Mouse (Mus musculus) adrenal gland (tissue): Measurements from ENCODE around the gene Efl1.

Experiments
- intact Hi-C: fragments of 180-260 bp; cut with DNase I; formaldehyde crosslinking; loops from one replicate; pipeline ENCODE4 v1.15.1; 2025
- long read RNA-seq, 2 experiments: library from polyadenylated mRNA; unstranded; transcript quantifications; one replicate each; pipeline ENCODE4 v2.0.0; 2020; ENCODE audit warnings: borderline replicate concordance in 1 of 2; ENCODE audit not compliant: insufficient replicate concordance in 1 of 2

Efl1 gene
- long read RNA-seq, experiment 1, partial matches to known transcripts: 4 of 10 reads
- long read RNA-seq, experiment 1, other reads (novel, unspliced or antisense): 4 of 10 reads
- long read RNA-seq, experiment 2, partial matches to known transcripts: 3 of 7 reads
- long read RNA-seq, experiment 2, other reads (novel, unspliced or antisense): 4 of 7 reads

DNA sequence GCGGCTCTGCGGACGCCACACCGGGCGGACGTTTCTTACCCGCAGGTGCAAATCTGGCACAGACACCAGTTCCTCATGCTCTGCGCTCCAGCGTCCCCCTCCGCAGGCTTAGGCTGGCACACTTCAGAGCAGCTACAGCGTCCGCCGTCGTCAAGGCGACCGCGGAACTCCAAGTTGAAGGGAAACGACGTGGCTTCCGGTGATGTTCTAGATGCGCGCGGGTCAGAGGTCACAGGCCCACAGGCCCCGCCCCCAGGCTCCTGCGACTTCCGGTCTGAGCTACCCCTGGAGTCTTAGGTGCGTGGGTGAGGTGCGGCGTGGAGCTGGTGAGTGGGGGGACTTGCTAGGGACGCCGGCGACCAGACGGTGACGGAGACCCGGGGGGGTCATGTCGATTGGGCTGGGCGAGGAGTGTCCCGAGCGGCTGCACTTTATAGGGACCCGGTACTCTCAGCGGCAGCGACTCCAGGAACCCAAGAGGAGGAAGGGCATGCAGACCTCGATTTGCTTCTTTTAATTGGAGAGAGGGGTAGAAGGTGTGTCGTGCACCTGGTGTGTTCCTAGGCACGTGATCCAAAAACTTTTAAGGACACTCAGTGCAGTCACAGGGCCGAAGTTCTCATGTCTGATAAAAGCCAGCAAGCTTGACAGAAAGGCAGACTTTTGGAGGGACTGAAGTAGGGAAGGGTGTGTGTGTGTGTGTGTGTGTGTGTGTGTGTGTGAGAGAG lies at the start of gene Efl1, which contains the start of gene Saxo2:
Gene Efl1 (plus strand): TSS at position 262 of the 728 bp plus-strand sequence.
Gene Saxo2 (minus strand): TSS at position 176 of the 728 bp plus-strand sequence.
- intact Hi-C loops: no loop called here

DNA sequence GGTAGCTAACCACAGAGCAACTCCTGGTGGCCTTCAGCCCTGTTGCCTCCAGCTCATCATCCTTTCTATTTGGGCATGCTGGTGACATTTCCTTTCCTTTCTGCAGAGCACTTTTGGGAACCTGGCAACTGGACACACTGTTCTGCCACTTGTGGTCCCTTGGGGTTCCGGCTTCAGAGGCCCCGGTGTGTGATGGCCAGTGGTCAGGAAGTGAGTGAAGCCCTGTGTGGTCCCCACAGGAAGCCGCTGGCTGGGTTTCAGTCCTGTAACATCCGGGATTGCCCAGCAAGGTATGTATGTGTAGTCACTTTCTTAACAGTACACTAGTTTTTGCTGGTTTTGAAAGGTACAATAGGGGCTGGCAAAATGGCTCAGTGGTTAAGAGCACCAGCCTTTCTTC lies 46.4 kb upstream of the Efl1 start:
- intact Hi-C loops: no loop called here

DNA sequence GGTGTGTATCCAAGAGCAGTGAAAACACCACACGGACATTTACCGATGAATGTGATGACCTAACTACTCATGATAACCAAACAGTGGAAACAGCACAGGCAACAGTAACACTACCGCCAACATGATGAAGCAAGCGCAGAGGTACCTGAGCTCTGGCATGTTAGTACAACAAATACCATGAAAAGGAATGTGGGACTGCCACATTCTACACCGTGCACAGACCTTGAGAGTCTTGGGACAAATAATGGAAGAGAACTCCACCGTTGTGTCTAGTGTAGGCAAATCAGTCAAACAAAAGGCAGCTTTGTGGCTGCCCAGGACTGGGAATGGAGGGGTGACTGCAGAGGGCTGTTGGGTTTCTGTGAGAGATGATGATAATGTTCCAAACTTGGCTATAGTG lies 43.0 kb upstream of the Efl1 start:
- intact Hi-C loops: no loop called here

DNA sequence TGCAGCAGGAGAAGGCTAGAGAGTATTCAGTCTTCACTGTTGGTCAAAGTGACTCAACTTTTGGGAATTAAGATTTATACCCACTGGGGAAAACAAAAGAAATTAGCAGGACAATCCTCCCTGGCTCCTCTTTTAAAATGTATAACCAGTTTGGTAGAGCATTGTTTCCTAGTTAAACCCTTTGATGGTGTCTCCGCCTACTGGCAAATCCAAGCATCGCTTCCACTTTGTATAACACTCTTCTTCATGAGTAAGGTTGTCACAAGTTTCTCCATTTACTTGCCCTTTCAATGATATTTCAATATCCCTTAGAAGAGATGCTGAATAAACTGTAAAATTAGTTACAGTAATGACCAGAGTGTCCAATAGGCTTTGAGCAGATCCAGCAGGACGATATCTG lies 38.8 kb upstream of the Efl1 start:
- intact Hi-C loops: no loop called here

DNA sequence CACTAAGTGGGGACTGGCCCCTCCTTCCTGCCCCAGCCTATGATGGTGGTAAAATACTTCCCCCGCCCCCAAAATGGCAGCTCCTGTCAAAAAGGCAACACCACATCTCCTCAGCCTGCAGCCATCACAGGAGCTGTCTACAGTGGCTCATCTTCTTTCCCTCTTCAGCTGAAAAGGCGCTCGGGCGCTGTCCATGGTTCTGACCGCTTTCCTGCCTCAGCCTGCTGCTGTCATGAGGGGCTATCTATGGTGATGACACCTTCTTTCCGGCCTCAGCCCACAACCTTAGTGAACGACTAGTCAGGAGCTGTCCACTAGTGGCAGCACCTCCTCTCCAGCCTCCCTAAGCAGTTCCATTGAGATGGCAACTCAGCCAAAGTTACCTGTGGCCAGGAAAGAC lies 23.1 kb upstream of the Efl1 start:
- intact Hi-C loops: no loop called here

DNA sequence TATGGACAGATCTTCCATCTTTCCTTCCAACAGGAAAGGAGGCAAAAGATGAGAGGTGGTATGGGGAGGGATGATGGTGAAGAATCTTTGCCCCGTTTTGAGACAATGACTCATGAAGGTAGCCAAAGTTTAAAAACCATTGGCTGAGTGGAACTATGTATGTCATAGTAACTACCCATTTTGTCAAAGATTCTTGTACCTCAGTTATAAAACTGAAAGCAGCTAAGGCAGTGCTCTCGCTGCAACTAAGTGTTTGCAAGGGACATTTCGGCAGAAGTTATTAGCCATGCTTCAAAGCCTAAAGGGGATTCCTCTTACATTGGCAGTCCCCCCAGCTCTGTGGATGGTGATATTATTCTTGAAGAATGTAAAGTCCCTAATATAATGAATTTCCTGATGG lies 1.2 kb upstream of the Efl1 start:
- intact Hi-C loops: no loop called here

DNA sequence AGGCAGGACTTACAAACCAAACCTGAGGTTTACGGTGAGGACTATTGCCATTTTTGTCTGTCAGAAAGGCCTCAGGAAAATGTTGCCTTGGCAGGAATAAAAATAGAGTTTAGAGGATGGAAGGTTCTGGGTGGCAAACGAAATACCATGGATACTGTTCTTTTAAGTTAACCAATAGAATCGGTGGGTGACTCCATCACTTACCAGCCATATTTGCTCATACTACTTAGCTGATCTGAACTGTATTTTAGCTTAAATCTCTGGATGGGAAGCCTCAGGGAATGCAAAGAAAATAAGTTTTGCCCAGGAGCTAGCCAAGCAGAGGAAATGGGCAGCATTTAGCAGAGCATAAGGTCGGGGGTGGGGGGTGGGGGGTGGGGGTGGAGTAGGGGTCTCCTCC lies 505 bp upstream of the Efl1 start:
- intact Hi-C loops: no loop called here

DNA sequence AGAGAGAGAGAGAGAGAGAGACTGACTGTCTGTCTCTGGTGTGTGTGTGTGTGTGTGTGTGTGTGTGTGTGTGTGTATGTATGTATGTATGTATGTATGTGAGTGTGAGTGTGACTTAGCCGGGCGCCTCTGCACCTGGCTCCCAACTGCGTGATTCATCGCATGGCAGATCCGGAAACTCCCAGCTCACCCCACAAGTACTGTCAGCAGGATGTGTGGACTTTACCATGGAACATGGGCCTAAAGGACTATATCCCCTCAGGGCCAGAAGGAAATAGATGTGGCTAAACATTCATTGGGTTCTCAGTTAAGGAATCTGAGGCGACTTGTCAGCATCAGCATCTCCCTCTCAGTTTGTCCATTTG lies 649 bp downstream of the Efl1 start:
- intact Hi-C loops: no loop called here

DNA sequence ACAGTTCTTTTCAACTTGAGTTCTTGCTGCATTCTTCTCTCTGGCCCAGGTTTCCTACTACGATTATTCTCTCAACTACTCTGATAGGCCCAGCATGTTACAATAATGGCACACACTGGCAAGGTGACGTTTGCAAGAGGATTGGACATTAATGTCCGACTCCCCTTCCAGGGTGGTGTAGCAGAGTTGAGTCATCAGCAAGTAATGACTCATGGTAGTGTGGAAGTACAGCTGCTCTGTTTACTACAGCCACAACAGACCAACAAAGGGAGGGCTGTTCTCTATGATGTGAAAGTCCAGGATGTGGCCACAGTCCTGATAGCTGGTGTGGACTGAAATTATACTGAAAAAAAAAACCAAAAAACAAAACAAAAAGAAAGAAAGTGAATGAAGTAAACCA lies 16.2 kb downstream of the Efl1 start:
- intact Hi-C loops: no loop called here

DNA sequence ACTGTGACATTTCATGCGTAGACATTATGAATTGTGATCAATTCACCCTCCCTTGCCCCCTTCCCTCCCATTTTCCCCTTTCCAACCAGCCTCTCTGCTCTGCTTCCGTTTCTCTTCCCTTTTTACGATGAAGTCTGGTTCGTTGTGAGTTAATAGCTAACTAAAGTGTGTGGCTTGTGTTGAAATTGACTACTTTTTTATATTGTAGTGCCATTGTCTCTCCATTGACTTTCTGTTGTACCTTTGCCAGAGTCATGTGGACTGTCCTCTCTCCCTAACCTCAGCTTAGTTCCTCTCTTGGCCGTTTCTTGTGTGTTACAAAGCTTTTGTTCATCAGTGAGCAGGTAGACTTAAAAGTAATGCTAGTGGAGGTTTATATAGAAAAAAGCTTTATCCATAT lies 27.6 kb downstream of the Efl1 start:
- intact Hi-C loops: no loop called here

DNA sequence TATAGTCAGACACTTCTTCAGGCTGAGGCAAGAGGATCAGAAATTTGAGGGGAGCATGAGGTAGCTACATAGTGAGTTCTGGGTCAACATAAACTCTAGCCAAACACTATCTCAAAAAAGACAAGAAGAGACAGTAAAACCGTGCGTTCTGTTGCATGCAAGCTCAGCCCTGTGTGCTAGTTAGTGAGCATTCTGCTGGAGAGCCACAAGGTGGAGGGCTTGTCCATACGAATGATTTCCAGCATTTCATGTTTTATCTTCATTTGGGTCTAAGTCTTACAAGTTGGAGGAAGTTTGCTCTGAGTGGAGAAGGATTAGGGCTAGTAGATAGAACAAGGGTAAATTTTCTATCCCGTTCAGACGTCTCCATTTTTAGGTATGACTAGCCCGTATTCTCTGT lies 28.4 kb downstream of the Efl1 start:
- intact Hi-C loops: no loop called here

DNA sequence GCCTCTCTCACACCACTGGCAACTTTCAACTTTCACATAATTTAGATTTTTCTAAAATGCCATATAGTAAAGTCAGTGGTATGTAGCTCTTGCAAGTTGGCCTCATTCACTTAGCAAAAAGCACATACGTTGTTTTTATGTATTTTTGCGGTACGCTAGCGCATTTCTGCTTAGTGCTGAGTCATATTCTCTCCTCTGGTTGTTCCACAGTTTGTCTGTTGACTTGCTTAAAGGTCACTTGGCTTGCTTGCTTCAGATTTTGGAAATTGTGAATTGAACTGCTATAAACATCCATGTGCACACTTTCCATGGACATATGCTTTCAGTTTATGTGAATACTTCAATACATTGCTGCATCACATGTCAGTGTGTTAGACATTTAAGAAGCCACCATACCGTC lies 31.5 kb downstream of the Efl1 start:
- intact Hi-C loops: no loop called here

DNA sequence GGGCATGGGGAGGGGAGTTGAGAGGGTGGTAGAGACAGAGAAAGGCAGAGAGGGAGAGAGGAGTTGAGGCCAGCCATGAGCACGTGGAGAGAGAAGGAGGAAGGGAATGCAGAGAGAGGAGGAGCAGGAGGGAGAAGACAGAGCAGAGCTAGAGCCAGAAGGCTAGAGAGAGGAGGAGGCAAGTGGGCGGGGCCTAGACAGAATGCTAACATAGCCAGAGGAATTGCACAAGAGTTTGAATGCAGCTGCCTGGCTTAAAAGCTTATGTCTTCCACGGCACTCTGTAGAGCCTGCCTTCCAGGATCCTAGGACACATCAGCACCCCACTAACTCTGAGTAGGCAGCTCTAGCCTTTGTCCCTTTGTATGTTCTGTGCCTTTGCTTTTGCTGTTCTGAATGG lies 40.3 kb downstream of the Efl1 start:
- intact Hi-C loops: no loop called here

DNA sequence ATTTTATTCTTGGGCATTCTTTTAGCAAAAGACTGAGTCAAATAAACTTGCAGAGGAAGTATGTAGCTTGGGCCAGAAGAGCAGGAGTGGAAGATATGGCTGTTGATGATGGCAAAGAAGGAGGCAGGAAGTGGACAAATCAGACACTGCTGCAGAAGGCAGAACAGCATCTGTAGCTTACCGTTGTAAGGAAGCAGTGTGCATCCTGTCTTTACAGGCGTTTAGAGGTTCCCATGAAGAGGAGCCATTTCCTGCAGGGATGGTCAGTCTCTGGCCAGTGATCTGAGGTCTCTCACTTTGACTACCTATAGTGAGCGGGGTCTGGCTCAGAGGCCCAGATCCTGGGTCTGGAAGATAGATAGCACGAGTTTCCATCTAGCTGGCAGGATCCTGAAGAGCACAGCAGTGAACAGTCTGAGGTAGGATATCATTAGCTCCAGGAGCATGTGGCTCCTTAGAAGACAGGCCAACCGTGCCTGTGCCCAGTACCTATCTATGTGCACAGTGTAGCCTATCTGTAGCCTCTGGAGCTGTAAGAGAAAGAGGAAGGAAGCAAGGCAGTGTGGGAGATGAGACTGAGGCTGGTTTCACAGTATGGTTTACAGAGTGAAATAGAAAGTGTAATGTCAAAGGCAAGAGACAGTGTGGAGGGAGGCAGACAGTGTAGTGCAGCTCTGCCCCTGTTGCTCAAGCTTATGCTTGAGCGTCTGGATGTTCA lies 42.8 kb downstream of the Efl1 start:
- intact Hi-C loops: no loop called here

DNA sequence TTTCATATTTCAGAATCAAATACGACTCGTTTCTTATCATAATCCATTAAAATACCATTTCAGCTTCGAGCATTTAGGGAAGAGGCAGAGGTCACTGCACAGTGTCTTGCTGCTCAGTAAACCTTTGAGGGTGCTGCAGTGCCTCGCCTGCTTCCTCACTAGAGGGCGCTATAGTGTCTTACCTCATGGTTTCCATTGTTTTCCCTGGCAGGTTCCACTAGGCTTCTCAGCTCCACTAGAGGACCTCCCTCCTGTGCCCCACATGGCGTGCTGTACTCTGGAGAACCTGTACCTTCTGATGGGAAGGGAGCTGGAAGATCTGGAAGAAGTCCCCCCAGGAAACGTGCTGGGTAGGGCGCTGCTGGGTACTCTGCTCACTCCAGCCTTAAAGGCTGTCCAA lies 49.3 kb downstream of the Efl1 start:
- intact Hi-C loops: no loop called here

DNA sequence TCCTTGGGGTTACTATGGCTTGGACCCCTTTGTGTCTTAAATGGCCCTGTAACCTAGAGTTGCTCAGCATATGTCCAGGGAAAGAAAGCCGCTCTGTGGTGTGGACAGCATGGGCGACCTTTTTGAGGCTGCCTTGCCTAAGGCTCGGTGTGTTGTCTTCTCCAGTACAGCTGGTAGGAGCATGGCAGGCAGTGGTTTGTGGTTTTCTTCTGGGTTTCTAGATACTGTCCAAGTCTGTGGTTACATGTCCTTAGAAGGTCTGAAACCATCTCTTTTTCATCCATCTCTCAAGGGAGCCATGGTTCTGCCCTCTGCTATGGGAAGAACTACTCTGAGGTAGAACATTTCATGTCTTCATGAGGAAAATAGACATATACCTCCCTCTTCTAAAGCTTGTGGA lies 50.6 kb downstream of the Efl1 start:
- intact Hi-C loops: no loop called here

DNA sequence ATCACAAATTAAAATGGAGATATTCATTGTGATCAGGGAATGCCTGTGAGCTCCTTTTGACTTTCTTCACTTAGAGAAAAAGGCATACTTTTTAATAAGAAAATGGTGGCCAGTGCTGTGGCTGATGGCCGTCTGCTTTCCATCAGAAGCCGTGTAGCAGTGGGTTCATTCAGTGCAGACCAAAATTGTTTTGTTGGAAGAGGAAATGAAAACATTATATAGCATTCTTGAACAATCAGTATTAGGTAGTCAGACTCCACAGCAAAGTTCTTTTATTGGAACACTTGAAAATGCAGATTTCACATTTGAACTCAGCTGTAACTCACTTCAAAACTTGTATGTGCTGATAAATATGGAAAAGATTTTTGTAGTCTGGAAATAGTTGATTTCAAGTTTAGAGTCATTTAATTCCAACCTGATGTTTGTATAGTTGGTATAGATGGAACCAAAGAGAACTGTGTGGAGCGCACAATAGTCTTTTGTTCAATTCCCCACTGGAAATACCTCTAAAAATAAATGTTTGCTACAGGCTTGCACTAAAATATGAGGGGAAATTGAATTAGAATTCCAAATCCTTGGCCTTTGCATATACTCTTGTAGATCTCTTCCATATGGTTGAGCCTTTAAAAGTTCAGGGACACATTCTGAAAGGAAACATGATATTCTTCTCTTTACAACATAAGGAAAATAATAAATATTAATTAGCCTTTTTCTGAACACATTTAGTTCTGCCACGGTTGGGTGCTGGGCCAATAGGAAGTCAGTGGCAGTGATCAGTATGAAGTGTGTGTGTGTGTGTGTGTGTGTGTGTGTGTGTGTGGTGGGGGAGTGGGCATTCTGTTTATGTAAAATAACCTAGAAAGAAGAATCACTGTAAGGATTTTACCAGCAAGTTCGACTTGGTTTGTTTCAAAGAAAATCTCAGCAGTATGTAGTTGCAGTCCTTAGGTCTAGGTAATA lies 54.2 kb downstream of the Efl1 start:
- intact Hi-C loops: no loop called here

DNA sequence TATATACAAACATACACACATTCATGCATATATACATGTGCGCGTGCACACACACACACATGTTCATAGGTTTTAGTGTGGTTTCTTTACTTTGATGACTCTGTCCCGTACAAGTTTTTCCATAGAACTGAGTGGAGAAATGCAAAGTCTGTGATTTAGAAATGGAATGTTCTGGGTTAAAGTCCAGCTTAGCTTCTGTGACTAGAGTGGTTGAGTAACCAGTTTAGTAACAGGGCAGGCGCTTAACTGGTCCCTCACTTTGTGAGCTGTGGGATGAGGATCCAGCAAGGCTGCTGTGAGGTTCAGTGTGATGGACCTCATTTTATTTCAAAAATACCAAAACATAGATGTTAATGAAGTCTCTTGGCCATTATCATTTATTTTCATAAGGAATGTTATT lies 60.8 kb downstream of the Efl1 start:
- intact Hi-C loops: no loop called here

DNA sequence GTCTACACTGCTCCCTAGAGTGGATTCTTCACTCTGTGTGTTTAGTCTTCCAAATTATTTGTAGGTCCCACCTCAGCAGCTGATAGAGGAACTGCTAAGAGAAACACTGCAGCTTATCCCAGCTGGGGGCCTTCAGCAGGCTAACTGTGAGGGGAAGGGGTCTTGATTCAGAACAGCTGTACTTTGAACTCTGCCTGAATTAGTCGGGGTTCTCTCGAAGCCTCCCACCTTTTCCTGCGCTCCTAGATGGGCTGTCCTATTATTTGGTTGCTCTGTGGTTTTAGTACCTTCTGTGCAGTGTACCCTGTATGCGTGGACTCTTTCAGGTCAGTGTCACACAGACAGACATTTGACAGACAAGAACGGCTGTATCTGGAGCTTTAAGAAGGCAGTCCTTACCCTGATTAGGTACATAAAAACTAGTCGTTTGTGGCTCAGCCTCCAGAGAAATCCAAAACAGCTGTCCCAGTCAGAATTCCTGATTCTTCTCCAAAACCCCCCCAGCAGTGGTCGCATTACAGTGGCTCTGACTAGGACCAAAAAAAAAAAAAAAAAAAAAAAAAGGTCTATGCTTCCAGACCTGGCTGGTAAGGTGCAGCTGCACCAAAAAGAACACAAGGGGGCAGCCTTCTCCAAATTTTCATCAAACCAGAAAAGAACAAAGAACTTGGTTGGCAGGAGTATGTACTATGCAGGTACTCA lies 66.9 kb downstream of the Efl1 start:
- intact Hi-C loops: loop anchor here (5.0 kb wide), 2 partner anchors 152 to 837 kb away; partner anchors contain the start of gene Mex3b

DNA sequence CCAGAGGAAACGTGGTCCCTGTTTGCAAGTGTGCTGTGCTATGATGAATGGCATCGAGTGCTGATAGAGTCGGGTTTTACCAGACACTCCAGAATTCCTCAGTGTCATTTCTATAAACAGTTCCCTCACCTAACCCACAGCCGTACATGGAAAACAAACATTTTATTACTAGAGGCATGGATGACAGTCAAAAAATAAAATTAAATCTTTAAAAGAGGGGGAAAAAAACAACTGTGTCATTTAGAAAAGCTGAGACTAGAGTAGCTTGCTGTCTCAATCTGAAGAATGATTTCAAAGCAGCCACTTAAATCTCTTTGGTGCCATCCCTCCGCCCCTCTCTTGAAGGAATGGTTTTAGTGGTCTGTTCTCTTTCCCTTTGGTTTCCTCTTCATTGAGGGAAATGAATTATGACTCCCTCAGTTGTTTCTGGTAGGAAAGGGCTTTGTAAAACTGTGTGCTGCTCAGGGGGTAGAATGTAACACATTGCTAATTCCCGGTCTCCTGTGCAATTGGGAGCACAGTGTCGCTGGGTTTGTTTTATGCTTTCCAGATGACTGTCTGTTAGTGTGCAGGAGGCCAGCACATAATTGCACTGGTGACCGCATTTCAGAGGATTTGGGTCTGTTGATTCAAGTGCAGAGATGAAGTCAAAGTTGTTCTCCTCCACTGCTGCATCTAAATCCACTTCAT lies 67.6 kb downstream of the Efl1 start:
- intact Hi-C loops: loop anchor here (5.0 kb wide), 2 partner anchors 151 to 836 kb away; partner anchors contain the start of gene Mex3b
